Mouse (Mus musculus) myocyte (in vitro differentiated cells): Measurements from ENCODE around the gene Eapp. TPM values are rescaled to one million over a fixed set of nuclear protein-coding genes. Genes with fewer than 3 reads are reported as not detected.
A peak's percentile ranks its signal among the peaks of the same experiment; 100 is the strongest.
"Not testable (repeated sequence)": the region's sequence is repeated elsewhere in the genome, so short reads cannot be mapped to it uniquely, and the experiment has no call there.

Experiments used
- H3K27me3 ChIP-seq: one replicate; pipeline ENCODE4 v1.6.1; 2011; ENCODE audit not compliant: control insufficient read depth, insufficient read depth, insufficient read length
- H3K36me3 ChIP-seq: one replicate; pipeline ENCODE4 v1.6.1; 2011; ENCODE audit not compliant: control insufficient read depth, insufficient read depth
- H3K4me2 ChIP-seq: one replicate; pipeline ENCODE4 v1.6.1; 2011; ENCODE audit warnings: low read depth, control low read depth
- H3K4me3 ChIP-seq: one replicate; pipeline ENCODE4 v1.5.1; 2011; ENCODE audit warnings: mild to moderate bottlenecking, control low read depth, moderate library complexity
- H3K79me2 ChIP-seq: one replicate; pipeline ENCODE4 v1.6.1; 2011; ENCODE audit not compliant: control insufficient read depth, insufficient read depth
- H3ac ChIP-seq: one replicate; pipeline ENCODE4 v1.6.1; 2011; ENCODE audit not compliant: control insufficient read depth, insufficient read length
- CEBPB ChIP-seq: IDR thresholded peaks from 2 replicates; pipeline ENCODE4 v1.6.1; 2011; ENCODE audit warnings: mild to moderate bottlenecking, moderate library complexity; ENCODE audit not compliant: poor library complexity, insufficient read depth, severe bottlenecking
- E2F4 ChIP-seq: IDR thresholded peaks from one replicate; pipeline ENCODE4 v1.6.1; 2011; ENCODE audit warnings: mild to moderate bottlenecking, control low read depth, moderate library complexity; ENCODE audit not compliant: insufficient read depth
- MAX ChIP-seq: IDR thresholded peaks from one replicate; pipeline ENCODE4 v1.6.1; 2011; ENCODE audit warnings: low read depth, mild to moderate bottlenecking, control low read depth
- MYOD1 ChIP-seq, 3 experiments: IDR thresholded peaks; one replicate each; pipeline ENCODE4 v1.6.1; 2011; ENCODE audit warnings: control low read depth in 2 of 3, low read depth in 2 of 3, mild to moderate bottlenecking in 2 of 3, moderate library complexity in 1 of 3; ENCODE audit not compliant: insufficient read length in 2 of 3, control insufficient read depth in 1 of 3
- MYOG ChIP-seq, 3 experiments: IDR thresholded peaks; one replicate each; pipeline ENCODE4 v1.6.1; 2011; ENCODE audit warnings: control low read depth in 2 of 3, low read depth in 2 of 3, mild to moderate bottlenecking in 2 of 3; ENCODE audit not compliant: insufficient read length in 2 of 3, control insufficient read depth in 1 of 3, insufficient read depth in 1 of 3
- POLR2A ChIP-seq: IDR thresholded peaks from one replicate; pipeline ENCODE4 v1.6.1; 2011; ENCODE audit warnings: low read depth, mild to moderate bottlenecking, control low read depth, moderate library complexity; ENCODE audit not compliant: insufficient read length
- POLR2AphosphoS2 ChIP-seq: IDR thresholded peaks from one replicate; pipeline ENCODE4 v1.6.1; 2011; ENCODE audit warnings: low read depth, control low read depth; ENCODE audit not compliant: insufficient read length
- REST ChIP-seq: IDR thresholded peaks from one replicate; pipeline ENCODE4 v1.6.1; 2011; ENCODE audit warnings: mild to moderate bottlenecking, control low read depth, moderate library complexity; ENCODE audit not compliant: insufficient read depth, insufficient read length
- SRF ChIP-seq: IDR thresholded peaks from one replicate; pipeline ENCODE4 v1.6.1; 2011; ENCODE audit warnings: low read depth; ENCODE audit not compliant: control insufficient read depth, insufficient read length
- TCF12 ChIP-seq: IDR thresholded peaks from one replicate; pipeline ENCODE4 v1.6.1; 2011; ENCODE audit warnings: mild to moderate bottlenecking, control low read depth; ENCODE audit not compliant: poor library complexity, insufficient read depth, severe bottlenecking
- TCF3 ChIP-seq: IDR thresholded peaks from one replicate; pipeline ENCODE4 v1.6.1; 2011; ENCODE audit warnings: low read depth, control low read depth; ENCODE audit not compliant: insufficient read length
- USF1 ChIP-seq: IDR thresholded peaks from one replicate; pipeline ENCODE4 v1.6.1; 2011; ENCODE audit warnings: low read depth, mild to moderate bottlenecking, control low read depth, moderate library complexity
- polyA plus RNA-seq: library from polyadenylated mRNA; unstranded; fragments of >200 nt; fragmentation: generic; extraction: Trizol; gene quantifications from one replicate; pipeline ENCODE4 v1.2.1, GENCODE M21; 2012; ENCODE audit warnings: missing spikeins

Gene Eapp
- polyA plus RNA-seq, 1 experiment = 32.8 TPM

- H3K36me3 ChIP-seq, H3K4me3 ChIP-seq, H3K4me2 ChIP-seq, H3K27me3 ChIP-seq, H3ac ChIP-seq, H3K79me2 ChIP-seq: not testable (repeated sequence)
These were observed 14.2 kb upstream of the Eapp start for GRCm38 (mm10) chr12:54709691-54710493.

- peaks cover 4% of the 10 kb centered on the region for H3K27me3 ChIP-seq
- TF ChIP-seq POLR2AphosphoS2 = no peak
- TF ChIP-seq SRF = no peak
- no peak for TF ChIP-seq MYOD1 (IDR thresholded peaks at IDR 0.05; ENCODE audit: control insufficient read depth in 1 of 3, insufficient read length in 2 of 3, low read depth in 2 of 3)
- no peak for TF ChIP-seq REST
- no peak for TF ChIP-seq E2F4
- TF ChIP-seq POLR2A = no peak
- no peak for TF ChIP-seq MAX
- H3K36me3 ChIP-seq = no peaks in the 10 kb centered on the region
- H3K4me3 ChIP-seq = no peak overlapping the region
- no peak overlapping the region for H3K4me2 ChIP-seq
- no peak overlapping the region for H3ac ChIP-seq
- H3K79me2 ChIP-seq = peaks cover 7% of the 10 kb centered on the region
These were observed 3.7 kb upstream of the Eapp start for GRCm38 (mm10) chr12:54699394-54699793.

GRCm38 (mm10) chr12:54697791-54698250 lies 2.1 kb upstream of the Eapp start:
- TF ChIP-seq POLR2A = no peak
- no peak for TF ChIP-seq POLR2AphosphoS2
- Histone ChIP-seq H3K36me3 (no peaks in the 10 kb centered on the region), H3K4me2 (no peak overlapping the region), H3K27me3 (peaks cover 3% of the 10 kb centered on the region), H3K4me3 (no peak overlapping the region), H3ac (no peak overlapping the region), H3K79me2 (peaks cover 15% of the 10 kb centered on the region)

GRCm38 (mm10) chr12:54697003-54697597 lies 1.4 kb upstream of the Eapp start:
- Histone ChIP-seq H3ac (no peak overlapping the region), H3K27me3 (no peaks in the 10 kb centered on the region), H3K36me3 (no peaks in the 10 kb centered on the region), H3K79me2 (peaks cover 17% of the 10 kb centered on the region), H3K4me2 (no peak overlapping the region), H3K4me3 (peak overlapping the region; percentile 70)
- TF ChIP-seq REST (no peak), POLR2AphosphoS2 (no peak), TCF3 (no peak), MAX (no peak), E2F4 (no peak), TCF12 (no peak), CEBPB (no peak), MYOD1 (IDR thresholded peaks at IDR 0.05; ENCODE audit: control insufficient read depth in 1 of 3, insufficient read length in 2 of 3, low read depth in 2 of 3) (no peak), MYOG (IDR thresholded peaks at IDR 0.05; ENCODE audit: control insufficient read depth in 1 of 3, insufficient read depth in 1 of 3, insufficient read length in 2 of 3, low read depth in 2 of 3) (no peak)

- no peaks in the 10 kb centered on the region for H3K27me3 ChIP-seq
- no peaks in the 10 kb centered on the region for H3K36me3 ChIP-seq
- peak overlapping the region; percentile 100 for H3K4me2 ChIP-seq
- peaks cover 17% of the 10 kb centered on the region for H3K79me2 ChIP-seq
- H3K4me3 ChIP-seq = peak overlapping the region; percentile 70
- peak; percentile 82 for TF ChIP-seq POLR2A
- no peak for TF ChIP-seq MAX
- TF ChIP-seq E2F4 = no peak
- no peak for TF ChIP-seq USF1
- TF ChIP-seq MYOD1 (IDR thresholded peaks at IDR 0.05; ENCODE audit: control insufficient read depth in 1 of 3, insufficient read length in 2 of 3, low read depth in 2 of 3) = no peak
- TF ChIP-seq CEBPB = peak; percentile 87
- H3ac ChIP-seq = peak overlapping the region; percentile 23
These were observed 725 bp upstream of the Eapp start for GRCm38 (mm10) chr12:54696242-54697002.
